In genomic region chr8:60505653-60506521, GRCm38 (mm10) we compare ENCODE assay signal across 8 mouse cellular contexts. TPM values are rescaled to one million over a fixed set of nuclear protein-coding genes. Genes with fewer than 3 reads are reported as not detected.
DNase-seq lines count a peak whose midpoint lies in the region; ATAC-seq and TF ChIP-seq lines count a peak whose summit lies in the region.

TSS of gene Aadat (plus strand) at chr8:60505932.

- no peak for ATAC-seq in erythroblast, adult 5-6 weeks (replicated peaks; ENCODE audit: low FRiP score, poor library complexity, severe bottlenecking)
- peak; percentile 97 for ATAC-seq in granulocyte monocyte progenitor cell, adult 5-6 weeks (replicated peaks; ENCODE audit: poor library complexity, severe bottlenecking)
- peak; percentile 70 for ATAC-seq in intestine, postnatal 0 days

- 3% methylated on average over 25 of the region's 25 CpGs for WGBS in intestine, postnatal 0 days
- WGBS in small intestine, adult 2 months: 4% methylated on average over 25 of the region's 25 CpGs

- intact Hi-C loops in left cerebral cortex, postnatal 25 days (cut with DNase I): loop anchor here (2.0 to 10.0 kb wide), 5 partner anchors 86 to 1009 kb away; no protein-coding TSS in a partner anchor

- 0 out of 2 replicates have a peak, but pooled peaks cover 3% of the 10 kb centered on the region for H3K9me3 ChIP-seq in erythroblast, embryonic 14.5 days (ENCODE audit: control insufficient read depth, low read length)
- no peaks in the 10 kb centered on the region for H3K9me3 ChIP-seq in intestine, postnatal 0 days (ENCODE audit: control insufficient read depth)

- no peak within 1 kb of the TSS for H3K9ac ChIP-seq in intestine, postnatal 0 days (ENCODE audit: low read depth, low read length)

- H3K4me2 ChIP-seq in intestine, postnatal 0 days (replicated peaks; ENCODE audit: low read depth): peak within 1 kb of the TSS; percentile 72

- no peak within 1 kb of the TSS for H3K27ac ChIP-seq in intestine, postnatal 0 days (ENCODE audit: low read depth, low read length)
- H3K27ac ChIP-seq in small intestine, adult 2 months (ENCODE audit: insufficient read depth, low read depth, low read length): no peak within 1 kb of the TSS

- H3K4me3 ChIP-seq in erythroblast, embryonic 14.5 days (replicated peaks): peak within 1 kb of the TSS; percentile 25
- peak within 1 kb of the TSS; percentile 25 for H3K4me3 ChIP-seq in intestine, postnatal 0 days (ENCODE audit: low read depth, low read length)
- peak within 1 kb of the TSS; percentile 33 for H3K4me3 ChIP-seq in small intestine, adult 2 months (ENCODE audit: low read depth, low read length)

- no peaks in the 10 kb centered on the region for H3K27me3 ChIP-seq in erythroblast, embryonic 14.5 days (ENCODE audit: control insufficient read depth)
- no peaks in the 10 kb centered on the region for H3K27me3 ChIP-seq in intestine, postnatal 0 days (replicated peaks; ENCODE audit: control insufficient read depth, insufficient read depth, low read length)
- H3K27me3 ChIP-seq in small intestine, adult 2 months (ENCODE audit: control insufficient read depth, insufficient read depth, low read length): no peaks in the 10 kb centered on the region

- H3K36me3 ChIP-seq in erythroblast, embryonic 14.5 days (ENCODE audit: control insufficient read depth): no peaks in the 10 kb centered on the region
- no peaks in the 10 kb centered on the region for H3K36me3 ChIP-seq in intestine, postnatal 0 days (ENCODE audit: control insufficient read depth, insufficient read depth)
- H3K36me3 ChIP-seq in small intestine, adult 2 months (ENCODE audit: control insufficient read depth, insufficient read depth, low read length): no peaks in the 10 kb centered on the region

- peak; percentile 88 for TF ChIP-seq CTCF in intestine, postnatal 0 days (IDR thresholded peaks at IDR 0.05; ENCODE audit: low read depth)
- TF ChIP-seq CTCF in small intestine, adult 2 months (IDR thresholded peaks at IDR 0.05; ENCODE audit: extremely low read depth, insufficient read length, insufficient replicate concordance, low read depth, low read length): peak; percentile 42; the same call in 1 of the 2 replicates

- no peak for TF ChIP-seq POLR2A in small intestine, adult 2 months (IDR thresholded peaks at IDR 0.05; ENCODE audit: low read depth, low read length)

- peaks cover 3% of the 10 kb centered on the region; the same call in 1 of the 2 replicates for H3K4me1 ChIP-seq in erythroblast, embryonic 14.5 days (ENCODE audit: control insufficient read depth)
- no peaks in the 10 kb centered on the region for H3K4me1 ChIP-seq in intestine, postnatal 0 days (replicated peaks; ENCODE audit: control insufficient read depth, insufficient read depth, low read length)
- peaks cover 3% of the 10 kb centered on the region; the same call in 1 of the 2 replicates for H3K4me1 ChIP-seq in small intestine, adult 2 months (ENCODE audit: control insufficient read depth, insufficient read depth, insufficient read length, low read length)

- peak; percentile 92 for DNase-seq in embryo, embryonic 10.5 days (ENCODE audit: low spot score)
- peak; percentile 74 to 88 for DNase-seq in left cerebral cortex, postnatal 25 days (ENCODE audit: low spot score in 2 of 2)
- peak; percentile 89 for DNase-seq in mesoderm, embryonic 11.5 days (ENCODE audit: low read depth, low spot score)

RNA-seq across cellular contexts. Expression of gene Aadat, which starts in this region (rescaled TPM):
- polyA plus RNA-seq in erythroblast, embryonic 14.5 days (2012): not detected in 2 replicates
- not detected in 2 replicates for total RNA-seq in erythroblast, adult 5-6 weeks (2015; ENCODE audit: low replicate concordance)
- total RNA-seq in erythroblast, adult 5-6 weeks (2017; ENCODE audit: low replicate concordance): not detected in 2 replicates
- total RNA-seq in granulocyte monocyte progenitor cell, adult 5-6 weeks (2014; fragmentation: Nextera tagmentation): not detected in 2 replicates
- not detected in 2 replicates for total RNA-seq in granulocyte monocyte progenitor cell, adult 5-6 weeks (2017)
- 0.17 TPM in 1 of 2 replicates, not detected in the other for polyA plus RNA-seq in intestine, postnatal 0 days (2015; fragmentation: Nextera tagmentation; extraction: Ambion mirVana)
- under 1 TPM; 0.18 to 0.21 TPM for total RNA-seq in left cerebral cortex, postnatal 25 days (2021)
- polyA plus RNA-seq in small intestine, adult 2 months (2012; rRNA removed): not detected in 2 replicates

Comparison
In these comparisons a context has a peak if more than half of its experiments do, and no peak if none do; other contexts are left out.
1. Peak in ATAC-seq in granulocyte monocyte progenitor cell, adult 5-6 weeks; RNA of the gene not detected or under 1 TPM.
2. Peak in ATAC-seq, H3K4me3 ChIP-seq and H3K4me2 ChIP-seq in intestine, postnatal 0 days; RNA of the gene not detected or under 1 TPM.
3. Peak in DNase-seq in left cerebral cortex, postnatal 25 days; RNA of the gene not detected or under 1 TPM.